Mouse (Mus musculus) regulatory T cell (primary cell): Measurements from ENCODE around the gene Olfr1249.
"Not testable (repeated sequence)": the region's sequence is repeated elsewhere in the genome, so short reads cannot be mapped to it uniquely, and the experiment has no call there.

Experiments used
- in situ Hi-C: fragments of 300-600 bp; cut with MboI, MseI; formaldehyde crosslinking; loops from one replicate; pipeline ENCODE4 v1.15.1; 2025; ENCODE audit warnings: high pct_unique_total_duplicates

The Olfr1249 gene

DNA sequence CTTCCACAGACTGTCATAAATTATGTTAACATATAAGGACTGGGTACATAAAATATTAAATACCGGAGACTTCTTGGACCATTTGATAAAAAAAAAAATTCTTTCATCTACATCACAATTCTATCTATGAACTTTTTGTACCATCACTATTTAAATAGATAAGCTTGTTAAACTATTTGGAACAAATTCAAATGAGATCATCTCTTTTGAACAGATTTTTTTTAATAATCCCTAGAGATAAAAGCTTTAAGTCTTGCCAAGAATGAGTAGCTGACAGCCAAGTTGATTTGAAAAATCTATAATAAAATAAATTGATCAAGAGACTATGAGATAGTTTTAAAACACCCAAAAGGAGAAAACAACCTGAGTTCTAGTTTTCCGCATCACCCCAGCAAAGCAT, at the start of gene Olfr1249:
TSS of gene Olfr1249 (minus strand) at position 101 of the 400 bp plus-strand sequence.
- in situ Hi-C loops, result no loop called here

DNA sequence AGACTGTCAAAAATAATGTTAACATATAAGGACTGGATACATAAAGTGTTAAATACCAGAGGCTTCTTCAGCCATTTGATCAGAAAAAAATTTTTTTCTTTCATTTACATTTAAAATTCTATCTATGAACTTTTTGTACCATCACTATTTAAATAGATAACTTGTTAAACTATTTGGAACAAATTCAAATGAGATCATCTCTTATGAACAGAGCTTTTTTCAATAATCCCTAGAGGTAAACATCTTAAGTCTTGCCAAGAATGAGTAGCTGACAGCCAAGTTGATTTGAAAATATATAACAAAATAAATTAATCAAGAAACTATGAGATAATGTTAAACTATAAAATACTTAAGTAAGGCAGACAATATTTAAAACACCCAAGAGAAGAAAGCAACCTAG, 37.1 kb upstream of the Olfr1249 start, which contains the start of gene Olfr1251:
TSS of gene Olfr1251 (minus strand) at position 101 of the 400 bp plus-strand sequence.
- in situ Hi-C loops, result no loop called here

DNA sequence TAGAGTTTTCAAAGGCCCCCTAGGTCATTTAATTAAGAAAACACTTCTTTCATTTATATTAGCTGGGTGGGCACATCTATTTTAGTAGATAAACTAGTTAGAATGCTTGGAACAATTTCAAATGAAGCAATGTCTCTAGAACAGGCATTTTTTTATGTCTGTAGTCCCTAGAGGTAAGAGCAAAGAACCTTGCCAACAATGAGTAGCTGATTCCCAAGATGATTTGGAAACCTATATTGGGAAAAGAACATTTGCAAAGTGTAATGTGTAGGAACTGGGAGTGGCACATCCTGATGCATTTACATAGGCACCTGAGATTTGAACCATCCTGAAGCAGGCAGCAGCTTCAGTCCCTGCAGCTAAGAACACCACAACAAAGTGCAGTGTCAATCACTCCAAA, 26.6 kb upstream of the Olfr1249 start, which contains the start of gene Olfr1250:
TSS of gene Olfr1250 (minus strand) at position 101 of the 400 bp plus-strand sequence.
- in situ Hi-C loops, result no loop called here

DNA sequence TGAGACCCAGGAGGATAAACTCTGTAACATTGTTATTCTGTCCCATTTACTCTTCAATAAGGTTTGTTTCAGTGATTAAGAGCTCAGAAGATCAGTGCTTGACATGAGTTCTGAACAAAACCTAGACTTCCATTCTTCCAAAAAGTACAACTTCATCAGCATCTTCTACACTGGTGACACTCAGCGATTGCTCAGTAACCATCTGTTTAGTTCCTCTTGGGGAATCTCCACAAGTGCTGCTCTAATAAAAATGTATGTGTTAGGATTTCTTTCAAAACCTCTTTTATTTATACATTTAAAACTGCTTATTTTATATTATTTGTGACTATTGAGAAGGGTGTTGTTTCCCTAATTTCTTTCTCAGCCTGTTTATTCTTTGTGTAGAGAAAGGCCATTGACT, 16.6 kb downstream of the Olfr1249 start, which contains the start of gene Olfr1248:
TSS of gene Olfr1248 (minus strand) at position 101 of the 400 bp plus-strand sequence.
- in situ Hi-C loops, result not testable (repeated sequence)

DNA sequence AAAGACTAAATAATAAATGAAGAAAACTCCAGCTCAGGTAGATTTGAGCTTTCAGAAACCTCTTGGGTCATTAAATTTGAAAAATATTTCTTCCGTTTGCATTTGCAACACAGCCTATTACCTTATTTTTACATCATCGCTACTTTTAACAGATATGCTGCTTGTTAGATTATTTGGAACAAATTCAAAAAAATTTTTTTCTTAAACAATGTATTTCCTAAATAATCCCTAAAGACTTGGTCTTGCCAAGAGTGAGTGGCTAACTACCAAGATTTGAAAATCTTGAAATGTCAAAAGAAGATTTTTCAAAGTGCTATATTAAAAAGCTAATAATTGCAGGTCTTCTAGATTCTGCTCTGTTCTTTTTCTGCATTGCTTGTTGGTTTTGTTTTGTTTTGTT, 20.8 kb downstream of the Olfr1249 start, which contains the start of gene Olfr1247:
TSS of gene Olfr1247 (minus strand) at position 101 of the 400 bp plus-strand sequence.
- in situ Hi-C loops, result no loop called here

DNA sequence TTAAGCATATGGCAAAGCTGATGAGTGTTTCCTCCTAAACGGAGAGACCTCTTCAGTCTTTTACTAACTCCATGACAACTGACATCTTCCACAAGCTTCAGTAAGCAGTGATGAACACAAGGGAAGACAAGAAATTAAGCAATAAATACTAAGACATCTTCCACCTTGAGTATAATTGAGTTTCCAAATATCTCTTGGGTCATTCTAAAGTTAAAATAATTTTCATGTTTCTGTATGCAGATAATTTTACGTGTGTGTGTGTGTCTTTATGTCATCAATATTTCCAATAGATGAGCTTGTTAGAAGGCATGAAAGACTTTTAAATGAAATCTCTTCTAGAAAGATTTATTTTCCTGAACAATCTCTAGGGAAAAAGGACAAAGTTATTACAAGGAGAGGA, 41.7 kb downstream of the Olfr1249 start, which contains the start of gene Olfr1246:
TSS of gene Olfr1246 (minus strand) at position 101 of the 400 bp plus-strand sequence.
- in situ Hi-C loops, result no loop called here
